Mouse (Mus musculus): ENCODE data around the gene St6galnac3.

GRCm38 (mm10) chr3:153502488-153502887, 222.5 kb downstream of the St6galnac3 start:
- TF ChIP-seq CTCF (IDR thresholded peaks at IDR 0.05; ENCODE audit: control insufficient read depth, insufficient read depth, insufficient read length) (no peak), CEBPB (IDR thresholded peaks at IDR 0.05; ENCODE audit: low read depth) (no peak), MAX (IDR thresholded peaks at IDR 0.05) (no peak), USF1 (IDR thresholded peaks at IDR 0.05; ENCODE audit: low read depth) (no peak), MYOG (IDR thresholded peaks at IDR 0.05; ENCODE audit: control insufficient read depth, extremely low read depth, insufficient read length) (no peak), MYOD1 (IDR thresholded peaks at IDR 0.05; ENCODE audit: control insufficient read depth, insufficient read length, low read depth) (no peak), FOSL1 (IDR thresholded peaks at IDR 0.05; ENCODE audit: insufficient read depth, low read length, poor library complexity, severe bottlenecking) (no peak)
